Mouse (Mus musculus): ENCODE results near the gene Naa30.

The Naa30 gene

GRCm38 (mm10) chr14:49226471-49226870, 54.4 kb downstream of the Naa30 start:
- no peak for DNase-seq (ENCODE audit: low spot score)

GRCm38 (mm10) chr14:49226986-49227385, 55.0 kb downstream of the Naa30 start:
- no peak for DNase-seq (ENCODE audit: low spot score)

- no peak for DNase-seq (ENCODE audit: low spot score)
Measured at GRCm38 (mm10) chr14:49231845-49232244, 59.8 kb downstream of the Naa30 start.

GRCm38 (mm10) chr14:49234788-49235515, 62.9 kb downstream of the Naa30 start:
- DNase-seq (ENCODE audit: low spot score), result no peak

- peak; percentile 17 for DNase-seq (ENCODE audit: low spot score)
Measured at GRCm38 (mm10) chr14:49238206-49238605, 66.2 kb downstream of the Naa30 start.
